Mouse (Mus musculus): ENCODE results near the gene Bivm.

Gene Bivm

DNA sequence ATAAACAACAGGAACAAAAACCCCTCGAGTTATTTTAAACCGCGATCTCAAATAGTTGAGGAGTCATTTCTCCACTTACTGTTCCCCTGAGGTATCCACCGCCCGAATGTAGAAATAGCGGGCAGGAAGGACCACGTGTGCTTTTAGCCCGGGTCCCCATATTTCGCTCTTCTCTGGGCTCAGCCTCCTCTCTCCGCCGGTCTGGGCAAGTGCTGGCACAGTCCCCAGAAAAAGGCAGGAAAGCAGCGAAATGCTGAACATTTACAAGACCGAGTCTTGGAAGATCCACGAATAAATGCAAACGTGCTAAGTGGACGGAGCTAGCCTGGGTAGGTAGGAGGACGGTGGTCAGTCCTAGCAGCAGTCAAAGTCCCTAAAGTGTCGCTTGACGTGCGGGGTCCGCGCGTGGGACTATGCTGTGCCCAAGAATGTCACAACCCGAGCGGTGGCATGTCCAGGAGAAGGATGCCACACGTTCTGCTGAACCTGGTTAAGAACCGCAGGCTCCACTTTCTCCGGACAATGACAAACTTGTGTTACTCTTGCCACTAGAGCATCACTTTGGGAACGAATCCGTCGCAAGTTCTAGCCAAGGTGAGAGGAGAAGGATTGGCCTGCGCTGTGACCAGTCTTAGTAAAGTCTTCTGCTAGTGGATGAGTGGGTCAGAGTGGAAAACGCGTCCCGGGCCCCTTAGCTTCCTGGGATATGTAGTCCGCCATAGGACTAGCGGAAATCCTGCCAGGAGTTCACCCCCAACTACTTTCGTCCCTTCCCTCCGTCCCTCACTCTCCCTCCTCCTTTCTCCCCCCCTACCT is at the start of gene Bivm, which contains the start of gene Kdelc1:
TSS of gene Bivm (plus strand) at position 719 of the 816 bp plus-strand sequence.
TSS of gene Kdelc1 (minus strand) at position 570 of the 816 bp plus-strand sequence.
- under 1% methylated on average over 39 of the region's 39 CpGs for WGBS

DNA sequence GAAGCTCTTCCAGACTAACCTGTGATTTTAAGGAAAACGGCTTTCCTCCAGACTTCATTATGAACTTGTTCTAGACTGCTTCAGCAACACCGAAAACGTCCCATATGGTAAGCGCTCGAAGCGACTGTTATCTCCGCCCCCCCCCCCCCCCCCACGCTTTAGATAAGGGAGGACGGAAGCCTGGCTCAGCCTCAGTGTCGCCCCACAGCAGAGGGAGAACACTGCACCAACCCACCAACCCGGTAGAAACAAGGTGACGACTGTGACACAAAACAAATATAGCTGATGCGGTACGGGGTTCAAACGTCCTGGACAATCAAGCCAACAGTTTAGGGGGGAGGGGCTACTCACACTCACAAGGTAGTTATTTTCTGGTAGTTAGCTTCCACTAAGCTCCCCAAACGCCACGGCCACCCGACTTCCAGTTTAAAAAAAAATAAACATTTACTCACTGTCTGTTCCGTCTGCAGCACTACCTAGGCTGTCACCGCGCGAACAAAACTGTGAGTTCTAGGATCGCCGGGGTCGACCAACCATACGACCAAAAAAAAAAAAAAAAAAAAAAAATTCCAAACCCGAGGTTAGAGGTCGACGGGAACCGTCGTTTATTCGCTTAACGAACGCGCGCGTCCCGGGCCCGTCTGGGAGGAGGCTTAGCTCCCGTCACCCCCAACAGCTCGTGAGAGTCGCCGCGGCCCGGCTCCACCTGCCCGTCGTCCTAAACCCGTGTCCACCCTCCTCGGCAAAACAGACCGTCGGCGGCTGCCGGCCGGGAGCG is 17.1 kb upstream of the Bivm start:
- under 1% methylated on average over 55 of the region's 55 CpGs for WGBS

DNA sequence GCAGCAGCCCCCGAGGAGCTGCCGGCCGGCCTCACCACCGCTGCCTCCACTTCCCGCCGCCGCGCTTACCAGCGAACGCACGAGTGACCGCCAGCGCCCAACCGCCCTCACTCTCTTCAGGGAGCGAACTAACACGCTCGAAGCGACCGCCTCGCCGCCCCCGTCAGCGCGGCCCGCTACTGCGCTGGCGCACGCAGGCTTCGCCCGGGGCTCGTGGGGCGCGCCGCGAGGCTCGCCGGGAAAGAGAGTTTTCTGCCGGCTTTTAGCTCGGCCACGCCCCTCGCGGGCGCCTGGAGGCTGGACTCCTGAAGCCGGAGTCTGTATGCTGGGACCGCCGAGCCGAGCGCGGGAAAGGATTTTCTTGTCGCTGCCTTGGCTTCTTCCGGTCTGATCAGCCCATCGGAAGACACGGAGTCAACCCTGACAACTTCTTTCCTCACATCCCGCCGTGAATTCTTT is 16.5 kb upstream of the Bivm start, which contains the start of gene Tex30:
TSS of gene Tex30 (minus strand) at position 183 of the 459 bp plus-strand sequence.
- under 1% methylated on average over 55 of the region's 55 CpGs for WGBS

DNA sequence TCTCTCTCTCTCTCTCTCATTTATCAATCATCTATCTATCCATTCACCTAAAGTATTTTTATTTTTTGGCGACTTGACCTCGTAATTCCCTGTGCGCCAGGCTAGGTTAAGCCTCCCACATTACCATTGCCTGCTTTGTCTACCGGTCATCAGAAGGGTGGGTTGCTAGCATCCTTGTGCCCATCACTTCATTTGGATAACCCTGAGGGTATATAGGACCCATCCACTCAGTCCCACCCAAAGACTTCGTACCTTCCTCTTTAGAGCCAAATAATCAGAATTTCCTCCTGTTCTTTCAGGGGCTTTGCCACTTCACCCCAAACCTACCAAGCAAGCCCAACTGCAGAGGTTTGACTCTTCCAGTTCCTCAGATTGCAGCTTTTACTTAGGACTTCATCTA is 15.8 kb upstream of the Bivm start:
- whole genome bisulfite sequencing: 20% methylated on average over 5 of the region's 5 CpGs

DNA sequence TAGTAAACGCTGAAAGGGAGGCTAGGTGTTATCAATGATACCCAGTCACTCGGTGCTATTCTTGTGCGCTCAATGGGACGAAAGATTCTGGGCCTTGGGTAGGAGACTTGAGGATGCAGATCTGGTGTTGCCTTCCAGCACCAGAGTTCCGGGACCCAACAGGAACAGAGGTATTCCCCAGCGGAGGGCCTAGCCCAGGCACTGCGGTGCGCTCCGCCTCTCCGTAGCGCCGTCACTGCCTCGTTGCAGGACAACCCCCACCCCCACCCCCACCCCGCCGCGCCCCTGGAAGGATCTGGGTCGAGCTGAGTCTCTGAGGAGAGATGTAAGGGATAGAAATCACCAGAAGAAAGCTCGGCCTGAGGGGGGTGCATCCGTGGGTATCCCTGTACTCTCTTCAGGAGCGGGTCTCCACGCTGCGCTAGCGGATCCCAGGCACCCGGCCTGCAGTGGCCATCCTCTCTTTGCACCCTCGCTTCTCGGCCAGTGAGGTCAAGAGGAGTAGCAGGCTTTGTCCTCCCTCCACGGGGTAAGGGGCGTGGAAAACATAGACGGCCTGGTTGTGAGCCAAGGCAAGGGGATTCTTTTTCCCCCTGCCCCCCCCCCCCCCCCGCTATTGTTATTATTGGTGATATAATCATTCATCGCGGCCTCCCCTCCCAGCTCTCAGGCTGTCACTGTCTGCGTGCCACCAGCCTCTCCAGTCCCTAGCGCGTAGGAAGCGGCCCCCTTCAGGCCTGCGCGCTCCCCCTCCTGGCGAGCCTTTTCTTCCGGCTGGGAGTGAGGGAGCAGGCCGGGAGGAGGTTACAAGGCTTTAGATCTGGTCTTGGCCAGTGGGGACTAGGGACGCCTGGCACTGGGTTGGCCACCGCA is 680 bp downstream of the Bivm start:
- under 1% methylated on average over 42 of the region's 43 CpGs for WGBS

DNA sequence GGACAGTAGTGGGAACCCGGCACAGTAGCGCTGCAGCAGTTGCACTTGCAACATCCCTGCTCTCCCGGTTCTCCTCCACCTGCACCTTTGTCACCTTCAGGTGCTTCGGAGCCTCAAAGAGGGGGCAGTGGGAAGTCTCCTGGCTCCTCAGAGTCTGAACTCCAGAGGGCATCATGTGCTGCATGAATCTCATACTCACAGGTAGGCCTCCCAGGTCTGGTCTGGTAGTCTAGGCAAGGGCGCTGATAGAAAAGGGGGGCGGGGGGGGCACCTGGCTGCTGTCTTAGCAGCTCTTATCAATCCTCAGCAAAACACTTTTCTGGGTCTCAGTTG is 1.3 kb downstream of the Bivm start:
- WGBS: 6% methylated on average over 6 of the region's 6 CpGs

DNA sequence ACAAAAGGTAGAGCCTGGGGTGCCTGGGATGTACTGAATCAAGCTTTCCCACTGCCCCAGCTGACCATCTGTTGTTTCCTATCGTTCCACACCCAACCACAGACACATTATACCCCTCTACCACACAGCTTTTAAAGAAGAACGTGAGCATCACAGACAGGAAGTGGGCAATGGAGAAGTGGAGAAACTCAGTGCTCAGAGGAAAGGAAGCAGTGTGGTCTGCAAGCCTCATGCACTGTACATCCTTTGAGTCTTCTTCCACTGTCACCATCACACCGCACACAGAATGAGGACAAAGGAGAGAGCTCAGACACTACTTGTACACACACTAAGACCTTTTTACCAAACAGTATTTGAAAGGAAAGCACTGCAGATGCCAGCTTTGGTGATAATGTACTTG is 3.5 kb downstream of the Bivm start:
- WGBS: 47% methylated on average over 3 of the region's 3 CpGs

DNA sequence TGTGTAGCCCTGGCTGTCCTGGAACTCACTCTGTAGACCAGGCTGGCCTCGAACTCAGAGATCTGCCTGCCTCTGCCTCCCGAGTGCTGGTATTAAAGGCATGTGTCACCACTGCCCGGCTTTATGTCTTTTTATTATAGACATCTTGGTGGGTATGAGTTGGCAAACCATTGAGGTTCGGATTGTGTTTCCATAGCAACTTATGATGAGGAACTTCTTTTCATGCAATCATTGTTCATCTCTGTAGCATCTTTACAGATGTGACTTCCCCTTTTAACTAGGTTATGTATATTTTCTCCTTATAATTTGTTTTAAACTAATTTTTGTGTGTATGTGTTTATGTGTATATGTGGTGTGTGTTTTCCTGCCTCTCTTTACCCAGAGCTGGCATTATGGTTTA is 6.8 kb downstream of the Bivm start:
- 82% methylated on average over 4 of the region's 4 CpGs for WGBS

DNA sequence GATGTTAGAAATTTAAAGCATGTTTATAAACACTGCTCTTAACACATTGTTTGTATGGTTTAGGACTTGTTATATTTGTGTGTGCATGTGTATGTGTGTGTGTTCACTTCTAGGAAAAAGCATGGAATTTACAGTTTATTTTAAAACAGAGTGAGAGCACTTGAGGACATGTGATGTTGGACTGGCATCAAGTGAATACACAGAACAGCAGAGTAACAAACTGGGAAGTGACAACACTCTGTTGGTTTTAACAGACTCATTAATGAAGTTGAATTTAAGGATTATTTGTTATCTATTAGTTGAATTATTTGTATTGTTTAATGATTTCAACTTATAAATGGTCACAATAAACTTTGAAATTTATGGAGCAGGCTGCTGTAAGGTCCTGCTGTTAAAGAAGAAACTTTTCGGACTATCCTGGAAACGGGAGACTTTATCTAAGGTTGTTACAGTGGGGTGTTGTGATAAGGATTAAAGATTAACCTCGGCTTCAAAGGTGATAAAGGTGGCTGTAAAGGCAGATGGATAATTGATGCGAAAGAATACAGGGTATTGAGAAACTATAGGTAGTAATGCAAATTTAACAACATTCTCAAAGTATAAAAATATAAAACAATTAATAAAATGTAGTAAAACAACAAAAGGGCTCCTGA is 11.3 kb downstream of the Bivm start:
- 98% methylated on average over 4 of the region's 4 CpGs for WGBS

DNA sequence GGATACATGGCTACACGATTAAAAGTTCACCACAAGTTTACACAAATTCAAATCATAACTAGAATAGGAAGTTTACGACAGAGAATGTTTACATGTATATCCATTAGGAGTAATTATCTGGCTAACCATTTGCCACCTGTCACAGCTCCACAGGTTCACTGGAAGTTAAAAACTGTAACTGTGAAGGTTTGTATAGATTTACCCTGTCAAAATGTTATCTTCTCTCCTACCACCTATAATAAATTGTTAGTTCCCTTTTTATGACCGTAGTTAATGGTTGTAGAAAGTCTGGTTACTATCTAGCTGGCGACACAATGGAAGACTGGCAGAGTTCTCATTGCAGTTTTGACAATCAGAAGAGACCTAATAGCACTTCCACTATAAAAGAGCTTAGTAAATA is 21.5 kb downstream of the Bivm start:
- 87% methylated on average over 4 of the region's 4 CpGs for WGBS

DNA sequence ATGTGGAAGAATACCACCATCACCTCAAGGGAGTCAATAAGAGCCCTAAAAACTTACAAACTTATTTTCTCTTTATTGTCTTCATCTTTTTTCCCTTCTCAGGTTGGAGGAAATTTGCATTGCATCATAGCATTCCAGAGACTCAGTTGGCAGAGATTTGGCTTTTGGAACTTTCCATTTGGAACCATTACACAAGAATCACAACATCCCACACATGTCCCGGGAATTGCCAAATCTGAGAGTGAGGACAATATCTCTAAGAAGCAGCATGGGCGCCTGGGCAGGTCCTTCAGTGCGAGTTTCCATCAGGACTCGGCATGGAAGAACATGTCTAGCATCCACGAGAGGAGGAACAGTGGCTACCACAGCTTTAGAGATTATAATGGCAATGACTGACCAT is 24.0 kb downstream of the Bivm start:
- 64% methylated on average over 5 of the region's 5 CpGs for WGBS

DNA sequence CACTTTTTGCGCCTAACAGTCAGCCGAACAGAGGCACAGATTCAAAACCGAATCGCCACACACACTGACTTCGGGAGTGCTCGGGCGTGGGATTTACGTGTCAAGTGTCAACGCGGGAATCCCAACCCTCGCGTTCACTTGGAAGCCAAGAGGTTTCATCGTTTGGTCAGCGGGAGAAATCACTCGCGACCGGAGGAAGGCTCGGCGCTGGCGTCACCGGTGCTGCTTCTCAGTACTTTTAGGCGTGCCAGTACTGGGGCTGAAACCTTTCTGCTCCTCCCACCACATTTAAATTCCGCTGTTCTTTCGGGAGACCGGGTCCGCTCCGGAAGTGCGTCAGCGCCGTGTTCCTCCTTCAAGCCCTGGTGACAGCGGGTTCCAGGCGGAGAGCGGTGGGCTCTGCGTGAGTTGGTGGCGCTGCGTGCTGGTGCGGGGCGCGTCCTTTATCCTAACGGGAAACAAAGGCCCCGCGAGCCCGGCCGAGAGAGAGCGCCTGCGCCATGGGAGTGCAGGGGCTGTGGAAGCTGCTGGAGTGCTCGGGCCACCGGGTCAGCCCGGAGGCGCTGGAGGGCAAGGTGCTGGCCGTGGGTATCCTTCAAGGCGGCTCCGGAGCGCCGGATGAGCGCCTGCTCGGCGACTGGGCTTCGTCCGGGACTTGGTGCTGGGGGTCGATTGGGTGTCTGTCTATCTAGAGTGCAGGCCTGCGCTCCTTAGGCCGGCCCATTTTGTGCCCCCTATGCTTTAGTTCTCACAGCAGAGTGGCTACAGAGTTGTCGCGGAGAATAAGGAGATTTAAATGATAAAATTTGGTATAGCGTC is 29.0 kb downstream of the Bivm start, which contains the start of gene Ercc5:
TSS of gene Ercc5 (plus strand) at position 182 of the 819 bp plus-strand sequence.
- under 1% methylated on average over 66 of the region's 66 CpGs for WGBS

DNA sequence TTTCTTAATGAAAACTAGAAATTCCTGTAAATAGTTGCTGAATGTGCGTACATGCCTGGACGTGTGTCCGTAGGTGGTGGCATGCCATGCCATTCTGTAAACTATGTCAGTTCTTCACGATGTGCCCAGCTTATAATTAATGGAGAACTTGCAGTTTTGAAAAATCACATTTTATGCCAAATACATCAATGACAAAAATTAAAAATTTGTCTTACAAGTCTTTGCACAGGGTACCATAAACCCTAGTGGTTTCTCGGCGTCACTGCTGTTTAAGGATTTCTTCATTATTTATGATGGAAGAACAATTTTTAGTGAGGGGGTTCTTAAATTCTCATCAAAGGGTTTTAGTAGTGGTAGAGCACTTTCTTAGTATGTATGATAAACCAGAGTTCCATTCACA is 29.9 kb downstream of the Bivm start:
- 9% methylated on average over 6 of the region's 6 CpGs for WGBS

DNA sequence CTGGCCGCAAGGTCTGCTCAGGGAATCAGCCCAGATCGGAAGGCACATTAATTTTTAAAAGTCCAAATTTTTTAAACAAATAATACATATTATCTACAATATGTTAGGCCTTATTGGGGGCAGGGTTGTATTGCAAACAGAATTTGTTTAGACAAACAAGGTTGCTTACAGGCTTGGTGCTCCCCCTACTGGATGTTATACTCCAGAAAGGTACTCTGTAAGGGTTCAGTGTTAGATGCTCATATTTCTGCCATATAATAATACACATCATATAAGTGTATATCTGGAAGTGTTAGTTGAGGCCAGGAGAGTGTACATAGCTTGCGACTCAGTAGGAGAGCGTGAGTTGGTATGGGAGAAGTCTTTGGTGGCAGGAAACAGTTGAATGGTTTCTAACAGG is 36.5 kb downstream of the Bivm start:
- 92% methylated on average over 4 of the region's 4 CpGs for WGBS

DNA sequence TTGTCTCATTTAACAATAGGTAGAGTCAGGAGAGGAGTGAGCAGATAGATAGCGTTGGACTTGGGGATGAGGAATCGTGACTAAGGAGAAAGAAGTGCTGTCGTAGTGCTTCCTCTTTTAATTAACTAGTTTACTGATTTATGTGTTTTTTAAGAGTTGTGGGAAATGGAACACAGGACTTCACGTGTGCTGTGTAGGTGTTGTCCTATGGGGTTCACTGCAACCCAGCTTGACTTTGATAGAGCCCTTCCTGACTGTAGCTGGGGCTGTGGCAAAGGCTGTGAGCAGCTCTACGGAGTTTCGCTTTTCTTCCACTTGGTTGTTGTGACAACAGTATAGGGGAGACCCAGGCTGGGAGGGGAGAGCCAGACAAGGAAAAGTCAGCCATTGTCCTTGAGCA is 39.6 kb downstream of the Bivm start:
- 92% methylated on average over 6 of the region's 6 CpGs for WGBS

DNA sequence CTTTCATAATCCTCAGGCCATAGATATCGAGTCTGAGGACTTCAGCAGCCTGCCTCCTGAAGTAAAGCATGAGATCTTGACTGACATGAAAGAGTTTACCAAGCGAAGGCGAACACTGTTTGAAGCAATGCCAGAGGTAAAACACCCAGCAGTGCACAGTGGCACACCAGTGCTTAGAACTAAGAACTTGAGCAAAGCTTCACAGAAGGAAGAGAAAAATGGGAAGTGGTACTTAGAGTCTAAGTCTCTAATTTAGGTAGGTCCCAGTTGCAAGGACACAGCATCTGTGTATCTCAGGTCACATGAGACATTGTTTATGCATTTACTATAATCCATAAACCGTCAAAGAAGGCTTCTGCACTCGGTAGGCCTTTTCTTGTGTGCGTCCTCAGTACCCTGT is 43.1 kb downstream of the Bivm start:
- WGBS: 94% methylated on average over 6 of the region's 6 CpGs

DNA sequence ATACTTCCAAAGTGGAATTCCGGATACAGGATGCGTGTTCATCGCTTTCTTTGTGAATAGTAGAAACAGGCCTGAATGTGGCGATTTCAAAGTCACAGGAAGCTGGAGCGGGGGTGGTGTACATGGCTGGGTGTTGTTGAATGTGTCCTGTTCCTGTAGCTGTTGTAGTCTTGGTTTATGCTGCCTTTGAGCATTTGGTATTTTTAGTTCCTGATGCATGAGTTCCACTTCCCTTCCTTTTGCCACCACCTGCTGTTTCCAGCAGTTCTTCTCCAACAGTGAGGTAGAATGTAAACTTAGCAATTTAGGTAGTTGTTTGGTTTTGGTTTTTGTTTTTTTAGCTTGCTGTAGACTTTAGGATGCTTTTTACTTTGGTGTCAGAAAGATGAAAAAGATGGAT is 43.6 kb downstream of the Bivm start:
- WGBS: 76% methylated on average over 5 of the region's 5 CpGs

DNA sequence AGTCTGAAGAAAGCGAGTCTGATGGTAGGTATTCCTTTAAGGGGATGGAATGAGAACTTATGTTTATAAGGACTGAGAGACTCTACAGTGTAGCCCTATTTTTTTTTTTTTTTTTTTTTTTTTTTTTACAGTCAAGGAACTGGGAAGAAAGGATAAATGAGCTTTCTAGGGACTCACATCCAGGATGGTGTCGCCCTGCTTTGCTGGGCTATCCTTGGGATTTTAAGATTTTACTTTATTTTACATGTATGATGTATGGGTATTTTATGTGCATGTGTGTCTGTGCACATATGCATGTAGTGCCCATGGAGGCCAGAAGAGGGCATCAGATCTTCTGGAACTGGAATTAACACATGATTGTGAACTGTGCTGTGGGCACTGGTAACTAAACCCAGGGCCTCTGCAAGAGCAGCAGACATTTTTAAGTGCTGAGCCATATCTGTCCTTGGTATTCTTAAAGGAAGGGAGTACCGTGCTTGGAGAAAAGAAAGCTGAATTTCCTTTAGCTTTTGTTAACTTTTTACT is 49.2 kb downstream of the Bivm start:
- 96% methylated on average over 3 of the region's 3 CpGs for WGBS

DNA sequence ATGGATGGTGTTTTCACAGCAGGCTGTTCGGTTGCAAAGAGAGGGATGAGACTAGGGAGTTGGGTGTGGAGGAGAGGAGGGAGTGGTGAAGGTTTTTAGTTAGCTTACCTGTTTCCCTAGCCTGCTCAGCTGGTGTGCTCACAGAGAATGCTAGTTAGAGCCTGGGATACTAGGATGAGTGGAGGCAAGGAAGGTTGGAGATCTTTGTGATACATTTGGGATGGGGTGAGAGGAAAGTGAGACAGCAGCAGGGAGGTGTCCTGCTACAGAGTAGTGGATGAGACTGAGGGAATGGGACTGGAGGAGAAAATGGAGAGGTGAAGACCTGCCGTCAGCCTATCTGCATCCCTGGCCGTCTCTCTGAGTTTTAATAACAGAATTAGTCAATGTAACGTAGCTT is 53.9 kb downstream of the Bivm start:
- WGBS: 97% methylated on average over 4 of the region's 4 CpGs

DNA sequence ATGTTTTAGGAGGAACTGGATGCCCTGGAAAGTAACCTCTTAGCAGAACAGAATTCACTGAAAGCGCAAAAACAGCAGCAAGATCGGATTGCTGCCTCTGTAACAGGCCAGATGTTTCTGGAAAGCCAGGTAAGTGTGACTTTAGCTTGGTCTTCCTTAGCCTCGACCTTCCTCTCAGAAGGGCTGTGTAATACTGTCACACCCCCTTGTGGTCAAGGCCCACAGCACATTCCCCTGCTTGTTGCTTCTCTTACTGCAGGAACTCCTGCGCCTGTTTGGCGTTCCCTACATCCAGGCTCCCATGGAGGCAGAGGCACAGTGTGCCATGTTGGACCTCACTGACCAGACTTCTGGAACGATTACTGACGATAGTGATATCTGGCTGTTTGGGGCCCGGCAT is 55.1 kb downstream of the Bivm start:
- 87% methylated on average over 8 of the region's 8 CpGs for WGBS

Data from cerebral cortex, adult 2 months (tissue).